Mouse (Mus musculus) embryo, embryonic 9.5 days (tissue): ENCODE measurements around the gene Olfr824.
"Not testable (repeated sequence)": the region's sequence is repeated elsewhere in the genome, so short reads cannot be mapped to it uniquely, and the experiment has no call there.

ENCODE experiments used
- DNase-seq: peaks from one replicate; pipeline ENCODE4 v3.0.0-alpha.2; 2017; ENCODE audit errors: extremely low spot score

The Olfr824 gene

GRCm38 (mm10) chr10:130129900-130130299, at the start of gene Olfr824:
Gene Olfr824, minus strand, starts transcription at chr10:130130000.
- not testable (repeated sequence) for DNase-seq

GRCm38 (mm10) chr10:130166666-130167065, 36.9 kb upstream of the Olfr824 start, which contains the start of gene Olfr825:
Gene Olfr825, minus strand, starts transcription at chr10:130166766.
- no peak for DNase-seq

GRCm38 (mm10) chr10:130165196-130165595, 35.4 kb upstream of the Olfr824 start:
- DNase-seq: no peak

- DNase-seq: no peak
Observed at GRCm38 (mm10) chr10:130144121-130144520, 14.3 kb upstream of the Olfr824 start.

- DNase-seq: not testable (repeated sequence)
Observed at GRCm38 (mm10) chr10:130142481-130142880, 12.7 kb upstream of the Olfr824 start.

GRCm38 (mm10) chr10:130134811-130135210, 5.0 kb upstream of the Olfr824 start:
- DNase-seq: no peak

- DNase-seq: not testable (repeated sequence)
Observed at GRCm38 (mm10) chr10:130116045-130116444, 13.8 kb downstream of the Olfr824 start.

GRCm38 (mm10) chr10:130115283-130115682, 14.5 kb downstream of the Olfr824 start, which contains the start of gene Olfr823:
Gene Olfr823, minus strand, starts transcription at chr10:130115383.
- not testable (repeated sequence) for DNase-seq

GRCm38 (mm10) chr10:130096104-130096503, 33.7 kb downstream of the Olfr824 start:
- DNase-seq: no peak

- DNase-seq: peak; percentile 37
Observed at GRCm38 (mm10) chr10:130092838-130093440, 36.9 kb downstream of the Olfr824 start.
